Mouse (Mus musculus): Measurements from ENCODE around the gene Dnah2.
"Not testable (repeated sequence)": the region's sequence is repeated elsewhere in the genome, so short reads cannot be mapped to it uniquely, and the experiment has no call there.

Dnah2 gene

DNA sequence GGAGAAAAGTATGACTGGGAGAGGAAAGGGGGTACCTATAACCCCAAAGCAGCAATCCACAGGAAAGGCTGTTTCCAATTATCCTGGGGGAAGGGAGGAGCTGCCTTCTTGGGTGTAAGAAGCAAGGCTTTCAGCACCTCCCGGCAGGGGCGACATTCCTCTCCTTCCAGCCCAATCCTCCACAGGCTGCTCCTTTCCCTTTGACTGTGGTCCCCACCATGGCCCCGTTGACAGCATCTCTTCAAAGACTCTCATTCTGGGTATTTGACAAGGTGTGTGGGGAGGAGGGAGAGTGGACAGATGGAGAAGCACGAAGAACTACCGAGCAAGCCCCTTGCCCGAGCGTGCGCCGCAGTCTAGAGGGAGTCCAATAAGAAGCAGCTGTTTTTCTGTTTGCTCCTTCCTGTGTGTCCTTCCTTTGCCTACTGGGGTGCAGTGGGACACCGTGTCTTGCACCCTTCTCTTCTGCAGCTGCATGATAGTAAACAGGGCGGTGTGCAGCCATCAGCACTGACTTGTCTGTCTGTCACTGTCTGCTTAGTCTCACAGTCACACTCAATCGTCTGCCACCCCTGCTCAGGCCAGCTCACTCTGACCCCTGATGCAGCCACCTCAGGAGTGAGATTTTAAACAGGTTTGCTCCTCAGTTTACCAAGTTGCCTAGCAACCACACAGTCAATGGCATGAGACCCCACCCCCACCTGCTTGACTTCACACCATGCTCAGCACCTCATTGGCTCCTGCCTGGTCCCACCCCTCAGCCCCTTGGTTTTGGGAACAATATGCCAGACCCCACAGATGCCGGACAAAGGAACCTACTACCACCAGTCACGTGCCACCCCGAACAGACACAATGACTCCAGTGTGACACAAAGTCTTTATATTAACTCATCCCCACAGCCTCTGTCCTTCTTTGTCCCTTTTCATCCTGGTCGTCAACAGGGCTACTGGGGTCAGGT lies 12.3 kb upstream of the Dnah2 start:
- DNase-seq, result no peak

DNA sequence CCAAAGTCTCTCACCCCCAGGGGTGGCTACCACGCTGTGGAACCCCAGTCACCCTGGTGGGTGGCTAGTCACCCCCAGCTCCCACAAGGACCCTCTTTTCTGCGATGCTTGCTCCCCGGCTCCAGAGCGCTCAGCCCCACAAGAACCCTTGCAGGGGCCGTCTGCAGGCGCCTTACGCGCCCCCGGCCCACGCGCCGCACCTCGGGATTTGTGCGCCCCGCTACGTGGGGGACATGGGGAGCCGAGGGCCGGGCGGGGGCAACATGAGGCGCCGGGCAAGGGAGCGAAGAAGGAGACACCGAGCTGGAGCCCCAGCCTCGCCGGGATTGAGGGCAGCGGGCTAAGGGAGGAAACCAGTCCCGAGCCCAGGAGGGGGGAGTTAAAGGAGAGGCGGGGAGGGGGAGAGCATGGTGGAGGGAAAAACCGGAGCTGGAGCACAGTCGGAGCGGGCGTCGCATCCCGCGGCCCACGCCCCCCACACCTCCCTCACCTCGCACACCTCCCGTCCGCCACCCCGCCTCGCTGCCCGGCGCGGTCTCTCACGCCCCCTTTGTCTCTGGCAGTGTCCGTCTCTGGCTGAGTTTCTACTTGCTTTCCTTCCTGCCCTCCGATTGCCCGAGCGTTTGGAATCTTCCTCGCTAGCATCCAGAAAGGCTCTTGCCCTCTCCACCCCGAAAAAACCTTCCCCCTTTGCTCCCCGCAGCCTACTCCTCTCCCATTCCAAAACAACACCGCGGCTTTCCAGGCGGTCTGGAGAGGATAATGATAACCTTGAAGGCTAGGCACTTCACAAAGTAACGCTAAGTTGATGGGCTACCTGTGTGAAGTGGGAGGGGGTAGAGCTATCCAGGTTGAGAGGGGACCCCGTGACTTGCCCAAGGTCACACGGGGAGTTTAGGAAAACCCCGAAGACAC lies 11.2 kb upstream of the Dnah2 start, which contains the start of gene Efnb3:
Efnb3 (minus strand) TSS at position 355 of the 915 bp plus-strand sequence.
- peak; percentile 71 for DNase-seq

DNA sequence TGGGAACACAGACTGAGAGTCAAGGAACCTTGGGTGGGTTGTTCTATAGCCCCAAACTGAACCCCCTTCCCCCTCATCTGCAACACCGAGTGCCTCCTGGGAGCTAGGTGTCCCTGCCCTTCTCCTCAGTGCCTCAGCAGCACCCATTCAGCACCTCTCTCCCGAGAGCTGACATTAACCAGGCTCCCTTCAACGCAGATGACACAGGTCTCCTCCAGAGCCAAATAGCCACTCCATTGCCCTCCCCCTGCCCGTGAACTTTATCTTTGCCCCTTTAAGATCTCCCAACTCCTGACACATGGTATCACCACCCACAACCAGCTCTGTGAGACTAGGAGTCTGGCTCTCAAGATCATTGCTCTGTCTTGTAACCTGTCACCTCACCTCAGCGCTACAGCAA lies 10.3 kb upstream of the Dnah2 start:
- no peak for DNase-seq

DNA sequence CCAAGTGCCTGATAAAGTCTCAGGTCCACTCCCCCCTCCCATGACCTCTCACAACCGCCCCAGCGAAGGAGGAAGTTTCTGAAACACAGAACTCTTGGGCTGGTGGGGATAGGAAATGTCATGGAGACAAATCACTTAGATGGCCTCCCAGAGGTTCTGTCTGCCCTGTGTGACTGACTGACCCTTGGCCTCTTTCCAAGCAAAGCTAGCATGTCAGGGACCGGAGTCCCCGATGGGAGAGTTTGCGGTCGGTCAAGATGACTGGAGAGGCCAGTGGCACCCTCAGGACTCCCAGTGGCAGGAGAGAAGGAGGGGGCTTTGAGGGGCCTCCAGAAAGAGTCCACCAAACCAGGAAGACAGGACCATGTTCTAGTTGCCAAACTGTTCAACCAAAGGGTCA lies 9.8 kb upstream of the Dnah2 start:
- DNase-seq, result no peak

DNA sequence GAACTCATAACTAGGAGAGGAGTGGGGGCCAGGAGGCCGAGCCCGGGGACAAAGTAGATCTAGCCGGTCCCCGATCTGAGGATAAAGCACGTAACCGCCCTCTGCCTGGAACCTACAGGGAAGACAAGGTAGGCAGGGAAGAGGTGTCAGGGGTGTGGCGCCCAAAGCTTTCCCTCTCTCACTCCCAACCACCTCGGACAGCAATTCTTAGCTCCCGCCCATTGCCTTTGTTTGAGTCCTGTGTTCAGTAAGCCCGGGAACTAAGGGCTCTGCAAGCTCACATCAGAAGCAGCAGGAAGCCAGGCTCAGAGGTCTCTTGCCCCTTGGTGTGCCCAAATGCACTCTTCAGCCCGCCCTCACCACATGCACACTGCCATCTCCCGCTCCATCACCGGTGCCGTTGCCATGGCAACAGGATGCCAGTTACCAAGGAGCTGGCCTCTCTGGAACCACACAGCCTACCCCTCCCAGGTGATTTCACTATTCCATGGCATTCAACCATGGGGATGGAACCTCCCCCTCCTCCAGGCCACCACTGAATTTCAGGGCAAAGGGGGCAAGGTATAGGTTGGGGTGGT lies 8.6 kb upstream of the Dnah2 start:
- peak; percentile 73 for DNase-seq

DNA sequence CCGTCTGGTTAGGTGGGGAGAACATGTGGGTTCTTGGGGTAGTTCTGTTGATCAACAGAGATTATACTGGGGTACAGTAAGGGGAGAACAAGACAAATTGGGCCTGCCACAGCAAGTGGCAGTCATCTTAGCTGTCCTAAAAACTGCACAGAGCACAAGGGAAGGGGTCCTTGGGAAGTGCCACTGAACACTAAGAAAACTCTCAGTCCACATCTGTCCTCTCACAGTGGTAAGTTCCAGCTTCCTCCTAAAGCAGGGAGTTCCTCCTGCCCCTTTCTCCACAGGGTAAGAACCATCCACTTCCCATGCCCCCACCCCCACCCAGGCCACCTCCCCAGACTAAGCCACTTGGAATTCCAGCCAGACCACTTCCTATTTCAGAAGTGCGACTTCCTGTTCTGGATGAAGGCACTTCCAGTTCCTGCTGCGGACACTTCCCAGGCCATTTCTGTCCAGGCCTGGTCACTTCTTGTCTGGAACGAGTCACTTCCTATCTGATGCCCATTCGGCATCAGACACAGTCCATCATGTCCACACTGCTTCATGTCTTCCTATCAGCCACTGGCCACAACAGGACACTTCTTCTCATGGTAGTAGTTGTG lies 5.7 kb upstream of the Dnah2 start:
- no peak for DNase-seq

DNA sequence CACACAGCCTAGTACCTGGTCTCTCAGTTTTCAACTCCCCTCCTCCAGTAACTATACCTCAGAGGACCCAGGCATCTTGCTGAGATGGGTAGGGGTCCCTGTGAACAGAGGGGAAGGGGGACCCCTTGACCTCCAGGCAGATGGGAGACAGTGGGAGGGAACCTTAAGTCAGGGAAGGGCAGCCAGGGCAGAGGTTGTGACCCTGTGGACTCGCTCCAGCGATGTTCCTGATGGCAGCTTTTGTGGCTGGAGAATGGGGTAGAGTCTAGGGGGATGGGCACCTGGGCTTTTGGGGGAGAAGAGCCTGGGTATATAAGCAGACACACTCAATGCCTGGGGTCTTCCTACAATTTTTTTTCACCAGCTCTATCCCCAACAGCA lies 4.4 kb upstream of the Dnah2 start:
- DNase-seq, result no peak

DNA sequence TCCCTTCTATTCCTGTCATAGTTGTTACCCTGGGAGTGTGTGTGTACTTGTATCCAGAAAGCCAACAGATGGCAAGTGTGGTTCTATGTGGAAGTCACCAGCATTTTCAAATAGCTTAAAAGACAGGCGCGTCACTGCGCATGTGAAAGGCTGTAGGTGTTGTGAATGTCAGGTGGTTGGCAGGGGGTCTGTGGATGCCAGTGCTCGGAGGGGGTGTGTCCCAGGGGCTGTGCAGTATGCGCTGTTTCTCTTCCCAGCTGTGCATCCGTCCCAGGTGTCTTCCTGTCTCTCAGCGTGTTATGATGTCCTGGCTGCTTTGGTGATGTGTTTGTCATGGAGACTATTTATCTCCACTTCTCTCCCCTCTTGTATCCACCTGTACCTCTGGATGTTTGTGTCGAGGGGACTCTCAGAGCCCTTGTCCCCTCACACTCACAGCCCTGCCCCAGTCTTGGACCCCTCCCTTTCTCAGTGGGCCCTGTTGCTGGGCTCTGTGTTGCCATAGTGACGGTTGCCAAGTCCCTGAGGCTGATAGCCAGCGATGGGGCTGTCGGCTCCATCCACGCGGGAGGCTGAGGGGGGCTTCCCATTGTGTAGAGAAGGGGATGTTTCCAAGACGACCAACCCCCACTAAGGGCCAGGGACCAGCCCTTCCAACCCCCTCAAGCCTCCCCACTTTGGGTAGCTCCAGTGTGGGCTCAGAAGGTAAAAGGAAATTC lies 3.9 kb upstream of the Dnah2 start:
- peak; percentile 78 for DNase-seq

DNA sequence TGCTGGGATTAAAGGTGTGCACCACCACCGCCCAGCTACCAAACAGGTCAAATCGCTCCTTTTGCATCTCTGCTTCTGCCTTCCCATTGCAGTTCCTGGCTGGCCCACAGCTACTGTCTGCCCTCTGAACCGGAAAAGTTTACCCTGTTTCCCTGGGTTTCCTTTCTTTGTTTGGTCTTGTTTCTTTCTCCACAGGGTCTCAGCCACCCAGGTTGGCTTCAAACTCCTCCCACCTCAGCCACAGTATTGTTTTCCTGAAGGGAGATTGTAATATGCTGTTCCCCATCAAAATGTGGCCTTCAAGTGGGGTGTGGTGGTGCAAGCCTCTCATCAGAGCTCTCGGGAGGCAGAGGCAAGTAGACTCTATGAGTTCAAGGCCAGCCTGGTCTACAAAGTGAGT lies 2.4 kb upstream of the Dnah2 start:
- DNase-seq, result no peak

DNA sequence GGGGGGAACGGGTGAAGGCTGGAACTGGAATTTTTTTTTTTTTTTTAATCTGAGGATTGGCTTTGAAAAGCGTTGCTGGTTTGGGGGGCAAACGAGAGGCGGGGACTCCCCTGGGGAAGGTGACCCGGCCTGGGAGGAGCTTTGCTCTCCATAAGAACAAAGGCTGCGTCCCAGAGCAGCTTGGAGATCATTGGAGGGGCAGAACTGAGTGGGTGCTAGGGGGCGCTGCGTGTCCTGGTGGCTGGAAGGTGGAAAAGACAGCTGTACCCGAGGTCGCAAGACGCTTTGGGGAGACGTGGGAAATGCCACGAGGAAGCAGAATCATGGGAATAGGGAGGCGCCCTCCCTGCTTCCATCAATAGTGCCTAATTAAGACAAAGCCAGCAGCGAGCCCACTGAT lies 1.8 kb downstream of the Dnah2 start:
- peak; percentile 70 for DNase-seq

DNA sequence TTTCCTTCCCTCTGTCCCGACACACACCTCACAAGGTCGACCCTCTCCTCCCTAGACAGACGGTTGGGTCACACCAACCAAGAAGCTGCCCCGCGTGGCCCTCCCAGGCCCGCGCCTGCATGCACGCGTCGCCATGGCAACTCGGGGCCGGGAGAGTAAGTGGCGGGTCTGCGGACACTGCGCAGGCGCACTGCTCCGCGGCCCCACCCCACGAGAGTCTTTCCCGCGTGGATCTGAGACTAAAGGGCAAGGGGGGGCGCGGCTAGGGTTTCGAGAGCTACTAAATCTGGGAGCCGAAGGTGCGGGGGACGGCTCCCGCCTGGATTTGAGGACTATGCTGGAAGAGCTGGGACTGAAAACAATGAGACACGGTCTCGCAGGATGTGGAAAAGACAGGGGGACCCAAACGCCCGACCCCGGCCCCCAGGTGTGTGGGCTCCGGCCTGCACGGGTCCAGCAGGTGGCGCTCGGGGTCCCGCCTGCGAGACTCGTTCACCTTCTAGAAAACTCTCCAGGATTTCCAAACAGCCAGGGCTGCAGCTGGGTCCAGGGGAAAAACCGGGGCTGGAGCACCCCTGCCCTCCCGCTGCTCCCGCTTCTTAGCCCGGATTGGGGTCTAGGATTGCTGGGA lies 2.4 kb downstream of the Dnah2 start:
- peak; percentile 88 for DNase-seq

DNA sequence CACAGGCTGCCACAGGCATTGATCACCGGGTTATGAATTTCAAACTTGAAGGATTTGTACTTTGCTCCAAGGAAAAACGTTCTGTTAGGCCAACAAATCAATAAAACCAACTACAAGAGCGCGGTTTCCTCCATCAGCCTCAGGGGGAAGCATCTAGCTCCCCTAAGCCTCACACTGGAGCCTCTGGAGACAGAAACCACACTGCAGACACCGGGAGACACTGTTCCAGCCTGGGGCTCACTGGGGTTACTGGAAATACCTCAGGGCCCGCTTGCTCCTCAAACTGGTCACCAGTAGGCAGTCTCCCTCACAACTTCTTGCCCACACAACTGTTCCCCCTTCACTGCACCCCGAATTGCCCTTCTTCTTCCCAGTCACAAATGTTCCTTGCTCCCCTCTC lies 3.0 kb downstream of the Dnah2 start:
- no peak for DNase-seq

DNA sequence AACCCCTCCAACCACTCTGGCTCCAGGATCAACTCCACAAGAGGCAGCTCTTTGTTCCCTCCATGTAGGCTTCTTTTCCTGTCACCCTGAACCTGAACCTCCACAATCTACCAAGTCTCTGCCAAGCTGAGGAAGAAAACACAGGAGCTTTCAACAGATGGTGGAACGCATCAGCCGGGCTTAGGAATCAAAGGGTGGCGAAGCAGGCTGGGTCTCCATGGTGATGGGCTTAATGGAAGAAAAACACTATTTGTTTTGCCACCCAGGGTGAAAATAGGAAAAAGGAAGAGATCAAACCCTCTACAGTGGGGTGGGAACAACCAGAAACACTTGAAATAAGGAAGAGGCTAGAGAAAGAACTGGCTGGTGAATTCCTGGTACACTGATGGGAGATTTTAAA lies 5.3 kb downstream of the Dnah2 start:
- DNase-seq, result no peak

DNA sequence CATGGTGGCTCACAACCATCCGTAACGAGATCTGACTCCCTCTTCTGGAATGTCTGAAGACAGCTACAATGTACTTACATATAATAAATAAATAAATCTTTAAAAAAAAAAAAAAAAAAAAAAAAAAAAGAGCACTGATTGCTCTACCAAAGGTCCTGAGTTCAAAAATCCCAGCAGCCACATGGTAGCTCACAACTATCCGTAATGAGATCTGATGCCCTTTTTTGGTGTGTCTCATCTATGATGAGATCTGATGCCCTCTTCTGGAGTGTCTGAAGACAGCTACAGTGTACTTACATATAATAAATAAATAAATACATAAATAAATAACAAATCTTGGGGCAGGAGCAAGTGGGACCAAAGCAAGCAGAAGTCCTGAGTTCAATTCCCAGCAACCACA lies 7.2 kb downstream of the Dnah2 start:
- not testable (repeated sequence) for DNase-seq

DNA sequence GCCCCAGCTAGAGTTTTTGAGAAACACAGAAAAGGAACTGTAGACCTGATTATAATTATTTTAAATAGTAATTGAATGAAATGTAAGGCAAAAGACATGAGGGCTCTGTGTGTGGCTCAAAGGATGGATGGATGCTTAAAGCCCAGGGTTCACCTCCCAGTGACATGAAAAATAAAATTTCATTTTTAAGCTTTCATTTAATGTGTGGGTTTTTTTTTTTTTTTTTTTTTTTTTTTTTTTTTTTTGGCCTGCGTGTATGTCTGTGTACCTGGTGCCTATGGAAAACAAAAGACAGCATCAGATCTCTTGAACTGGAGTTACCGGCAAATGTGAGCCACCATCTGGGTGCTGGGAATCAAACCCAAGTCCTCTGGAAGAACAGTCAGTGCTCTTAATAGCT lies 8.2 kb downstream of the Dnah2 start:
- DNase-seq, result no peak

DNA sequence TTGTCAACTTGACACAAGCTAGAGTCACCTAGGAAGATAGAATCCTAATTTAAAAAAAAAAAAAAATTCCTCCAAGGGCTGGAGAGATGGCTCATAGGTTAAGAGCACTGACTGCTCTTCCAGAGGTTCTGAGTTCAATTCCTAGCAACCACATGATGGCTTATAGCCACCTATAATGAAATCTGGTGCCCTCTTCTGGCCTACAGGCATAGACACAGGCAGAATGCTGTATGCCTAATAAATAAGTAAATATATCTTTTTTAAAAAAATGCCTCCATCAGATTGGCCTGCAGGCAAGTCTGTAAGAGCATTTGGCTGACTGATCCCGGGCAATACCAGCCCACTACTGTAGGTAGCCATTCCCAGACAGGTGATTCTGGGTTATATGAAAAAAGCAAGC lies 13.9 kb downstream of the Dnah2 start:
- DNase-seq, result no peak

DNA sequence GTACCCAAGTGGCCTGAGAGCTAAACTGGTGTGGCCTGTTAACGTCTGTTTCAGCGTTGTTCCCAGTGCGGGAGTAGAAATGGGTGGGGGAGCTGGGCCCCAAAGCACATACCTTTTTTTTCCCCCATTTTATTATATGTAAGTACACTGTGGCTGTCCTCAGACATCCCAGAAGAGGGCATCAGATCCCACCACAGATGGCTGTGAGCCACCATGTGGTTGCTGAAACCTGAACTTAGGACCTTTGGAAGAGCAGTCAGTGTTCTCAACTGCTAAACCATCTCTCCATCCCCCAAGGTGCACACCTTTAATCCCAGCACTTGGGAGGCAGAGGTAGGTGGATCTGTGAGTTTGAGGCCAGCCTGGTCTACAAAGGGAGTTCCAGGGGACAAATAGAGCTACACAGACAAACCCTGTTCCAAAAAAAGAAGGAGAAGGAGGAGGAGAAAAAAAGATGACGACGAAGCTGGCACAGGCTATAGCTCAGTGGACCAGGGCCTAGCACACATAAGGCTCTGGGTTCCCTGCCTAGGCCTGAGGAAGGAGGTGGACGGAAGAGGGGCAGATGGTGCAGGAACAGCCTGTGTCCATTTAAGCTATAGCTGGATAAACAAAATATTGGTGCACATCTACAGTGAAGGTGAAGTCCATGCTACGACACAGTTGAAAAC lies 16.3 kb downstream of the Dnah2 start:
- DNase-seq, result no peak

DNA sequence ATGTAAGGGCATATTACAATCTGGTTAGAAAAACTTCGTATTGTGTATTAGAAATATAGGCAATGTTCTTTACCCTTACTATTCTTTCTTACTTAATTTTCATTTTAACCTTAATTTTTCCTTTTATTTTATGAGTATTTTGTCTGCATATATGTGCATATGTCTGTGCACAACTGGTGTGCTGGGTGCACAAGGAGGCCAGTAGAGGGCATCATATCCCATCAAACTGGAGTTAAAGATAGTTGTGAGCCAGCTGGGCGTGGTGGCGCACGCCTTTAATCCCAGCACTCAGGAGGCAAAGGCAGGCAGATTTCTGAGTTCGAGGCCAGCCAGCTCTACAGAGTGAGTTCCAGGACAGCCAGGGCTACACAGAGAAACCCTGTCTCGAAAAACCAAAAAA lies 18.2 kb downstream of the Dnah2 start:
- DNase-seq, result not testable (repeated sequence)

DNA sequence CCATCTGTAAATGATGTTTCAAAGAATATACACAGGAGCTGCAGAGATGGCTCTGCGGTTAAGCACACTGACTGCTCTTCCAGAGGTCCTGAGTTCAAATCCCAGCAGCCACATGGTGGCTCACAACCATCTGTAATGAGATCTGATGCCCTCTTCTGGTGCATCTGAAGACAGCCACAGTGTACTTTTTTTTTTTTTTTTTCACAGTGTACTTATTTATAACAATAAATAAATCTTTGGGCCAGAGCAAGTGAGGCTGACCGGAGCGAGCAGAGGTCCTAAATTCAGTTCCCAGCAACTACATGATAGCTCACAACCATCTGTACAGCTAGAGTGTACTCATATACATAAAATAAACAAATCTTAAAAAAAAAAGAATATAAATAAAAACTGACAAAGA lies 18.6 kb downstream of the Dnah2 start:
- not testable (repeated sequence) for DNase-seq

DNA sequence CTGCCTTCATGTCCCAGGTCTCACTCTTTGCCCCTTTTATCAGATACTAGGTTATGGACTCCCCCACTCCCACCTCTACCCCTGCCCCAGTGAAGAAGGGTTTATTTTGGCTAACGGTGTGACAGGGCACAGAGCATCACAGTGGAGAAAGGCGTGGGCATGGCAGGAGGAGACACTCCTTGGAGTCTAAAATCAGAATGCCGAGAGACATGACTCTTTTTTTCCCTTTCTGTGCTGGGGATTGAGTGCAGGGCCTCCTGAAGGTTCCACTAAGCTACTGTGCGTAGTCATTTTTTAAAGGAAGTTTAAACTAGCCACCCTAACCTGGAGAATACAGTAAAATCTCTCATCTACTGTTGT lies 20.9 kb downstream of the Dnah2 start:
- no peak for DNase-seq
